In genomic region chr1:132030574-132030973, GRCm38 (mm10) we compare ENCODE assay signal across 13 mouse cellular contexts. TPM values are rescaled to one million over a fixed set of nuclear protein-coding genes. Genes with fewer than 3 reads are reported as not detected.
DNase-seq lines count a peak whose midpoint lies in the region; ATAC-seq and TF ChIP-seq lines count a peak whose summit lies in the region.
"Had no signal": no experiment of that assay in that cellular context is flagged by ENCODE, and none has a peak within 500 bp of the region (broad histone marks: within the 10 kb centered on the region; RNA-seq: fewer than 3 reads in every experiment).

No protein-coding gene starts in this region.

- no peak overlapping the region for H3K4me3 ChIP-seq in intestine, postnatal 0 days (ENCODE audit: low read depth, low read length)
- no peak overlapping the region for H3K4me3 ChIP-seq in intestine, embryonic 16.5 days (ENCODE audit: low read length)
- H3K4me3 ChIP-seq: erythroblast, embryonic 14.5 days; heart, embryonic 10.5 days; hindbrain, embryonic 10.5 days; megakaryocyte, embryonic 14.5 days had no signal

- no peaks in the 10 kb centered on the region for H3K9me3 ChIP-seq in intestine, postnatal 0 days (ENCODE audit: control insufficient read depth)
- no peaks in the 10 kb centered on the region for H3K9me3 ChIP-seq in intestine, embryonic 16.5 days (ENCODE audit: control insufficient read depth, low read length)
- H3K9me3 ChIP-seq: heart, embryonic 10.5 days; hindbrain, embryonic 10.5 days; megakaryocyte, embryonic 14.5 days had no signal

- H3K4me2 ChIP-seq in intestine, postnatal 0 days (replicated peaks; ENCODE audit: low read depth), result no peak overlapping the region
- no peak overlapping the region for H3K4me2 ChIP-seq in intestine, embryonic 16.5 days (ENCODE audit: low read depth, low read length)

- no peak overlapping the region for H3K27ac ChIP-seq in intestine, postnatal 0 days (ENCODE audit: low read depth, low read length)
- H3K27ac ChIP-seq in intestine, embryonic 16.5 days (ENCODE audit: low read length), result no peak overlapping the region
- H3K27ac ChIP-seq: heart, embryonic 10.5 days; hindbrain, embryonic 10.5 days had no signal

- TF ChIP-seq CTCF in intestine, postnatal 0 days (IDR thresholded peaks at IDR 0.05; ENCODE audit: low read depth), result peak; percentile 67

- ATAC-seq in intestine, postnatal 0 days, result no peak
- no peak for ATAC-seq in intestine, embryonic 16.5 days

- no peaks in the 10 kb centered on the region for H3K27me3 ChIP-seq in intestine, postnatal 0 days (replicated peaks; ENCODE audit: control insufficient read depth, insufficient read depth, low read length)
- H3K27me3 ChIP-seq in intestine, embryonic 16.5 days (replicated peaks; ENCODE audit: control insufficient read depth, insufficient read depth, low read length), result no peaks in the 10 kb centered on the region
- H3K27me3 ChIP-seq: megakaryocyte, embryonic 14.5 days had no signal

- H3K36me3 ChIP-seq in intestine, postnatal 0 days (ENCODE audit: control insufficient read depth, insufficient read depth), result peaks cover 57% of the 10 kb centered on the region
- no peaks in the 10 kb centered on the region for H3K36me3 ChIP-seq in intestine, embryonic 16.5 days (ENCODE audit: control insufficient read depth, insufficient read depth, low read length)

- peak; percentile 48 for DNase-seq in thymus, postnatal 0 days (ENCODE audit: low spot score)
- no peak for DNase-seq in thymus, postnatal 10 days (ENCODE audit: low spot score in 2 of 2)
- DNase-seq in brain, adult 2 months (ENCODE audit: low read depth, low spot score), result peak; percentile 27
- no peak for DNase-seq in frontal cortex, postnatal 10 days (ENCODE audit: low spot score in 2 of 2)
- no peak for DNase-seq in ovary, adult 18-20 months (ENCODE audit: low spot score)
- DNase-seq: kidney, postnatal 10 days; right cerebral cortex, postnatal 4 days had no signal

- no peaks in the 10 kb centered on the region for H3K4me1 ChIP-seq in intestine, postnatal 0 days (replicated peaks; ENCODE audit: control insufficient read depth, insufficient read depth, low read length)
- H3K4me1 ChIP-seq in intestine, embryonic 16.5 days (ENCODE audit: control insufficient read depth, insufficient read depth, low read length), result 0 out of 2 replicates have a peak, but pooled peaks cover 2% of the 10 kb centered on the region
- H3K4me1 ChIP-seq: heart, embryonic 10.5 days; hindbrain, embryonic 10.5 days had no signal

- 77% methylated on average over 2 of the region's 2 CpGs for WGBS in intestine, postnatal 0 days
- WGBS in intestine, embryonic 16.5 days, result 71% methylated on average over 2 of the region's 2 CpGs

- no peak overlapping the region for H3K9ac ChIP-seq in intestine, postnatal 0 days (ENCODE audit: low read depth, low read length)
- H3K9ac ChIP-seq in intestine, embryonic 16.5 days (ENCODE audit: low read depth, low read length), result no peak overlapping the region

RNA-seq across cellular contexts. Expression of gene Elk4, which starts 23.2 kb away (rescaled TPM):
- 16.4 and 19.6 TPM in 2 replicates for polyA plus RNA-seq in intestine, postnatal 0 days (2015; fragmentation: Nextera tagmentation; extraction: Ambion mirVana)
- polyA plus RNA-seq in intestine, embryonic 16.5 days (2015; fragmentation: Nextera tagmentation; extraction: Ambion mirVana), result 13.2 and 14.3 TPM in 2 replicates
- polyA plus RNA-seq in thymus, postnatal 0 days (2015; fragmentation: Nextera tagmentation; extraction: Ambion mirVana), result 43.2 and 56.0 TPM in 2 replicates

RNA-seq across cellular contexts. Expression of gene Mfsd4a, which starts 37.3 kb away (rescaled TPM):
- 6.1 and 7.0 TPM in 2 replicates for polyA plus RNA-seq in intestine, postnatal 0 days (2015; fragmentation: Nextera tagmentation; extraction: Ambion mirVana)
- polyA plus RNA-seq in intestine, embryonic 16.5 days (2015; fragmentation: Nextera tagmentation; extraction: Ambion mirVana), result 8.7 and 10.1 TPM in 2 replicates
- 15.0 and 17.1 TPM in 2 replicates for polyA plus RNA-seq in thymus, postnatal 0 days (2015; fragmentation: Nextera tagmentation; extraction: Ambion mirVana)
- polyA plus RNA-seq: erythroblast, embryonic 14.5 days had no signal

Comparison
In these comparisons a context has a peak if more than half of its experiments do, and no peak if none do; other contexts are left out.
1. DNase-seq: peak in thymus, postnatal 0 days (single experiment) and brain, adult 2 months (single experiment); none in thymus, postnatal 10 days (0 of 2), frontal cortex, postnatal 10 days (0 of 2) and ovary, adult 18-20 months (single experiment).